Mouse (Mus musculus) olfactory bulb, adult 2 months (tissue): ENCODE data around the gene Pxmp4.

ENCODE experiments used
- CTCF ChIP-seq: fragments of 200-500 bp; IDR thresholded peaks from 2 replicates; pipeline ENCODE4 v1.5.1; 2012; ENCODE audit warnings: low read depth, mild to moderate bottlenecking, low read length, moderate library complexity; ENCODE audit not compliant: insufficient read depth
- POLR2A ChIP-seq: fragments of 200-500 bp; IDR thresholded peaks from 2 replicates; pipeline ENCODE4 v1.6.1; 2012; ENCODE audit warnings: mild to moderate bottlenecking, low read depth, low read length, moderate library complexity; ENCODE audit not compliant: insufficient read depth

DNA sequence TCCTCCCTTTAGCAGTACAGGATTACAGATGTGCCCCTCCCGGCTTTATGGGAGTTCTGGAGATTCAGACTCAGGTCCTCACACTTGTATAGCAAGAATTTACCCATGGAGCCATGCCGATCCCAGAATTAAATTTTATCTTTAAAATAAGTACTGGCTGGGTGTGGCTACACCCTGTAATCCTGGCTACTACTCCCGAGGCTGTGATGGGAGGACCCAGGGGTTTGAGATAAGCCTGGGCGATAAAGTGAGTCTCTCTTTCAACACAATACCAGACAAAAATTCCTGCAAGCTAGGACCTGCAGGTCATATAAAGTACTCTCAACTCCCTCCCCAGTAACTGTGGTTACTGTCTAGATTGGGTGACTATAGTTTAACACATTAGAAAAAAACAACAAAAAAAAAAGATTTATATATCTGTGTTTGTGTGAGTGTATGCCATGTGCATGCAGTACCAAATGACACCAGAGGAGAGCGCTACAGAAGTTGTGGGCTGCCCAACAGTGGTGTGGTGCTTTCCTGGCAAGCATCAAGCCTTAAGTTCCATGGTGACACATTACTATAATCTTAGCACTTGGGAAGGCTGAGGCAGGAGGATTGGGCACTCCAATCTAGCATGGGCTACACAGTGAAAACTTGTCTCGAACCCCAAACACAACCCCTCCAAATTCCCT is 39.3 kb upstream of the Pxmp4 start:
- no peak for TF ChIP-seq CTCF
- no peak for TF ChIP-seq POLR2A
